Mouse (Mus musculus) forebrain, embryonic 10.5 days (tissue): ENCODE data around the gene Cldn3. TPM values are rescaled to one million over a fixed set of nuclear protein-coding genes. Genes with fewer than 3 reads are reported as not detected.
A peak's percentile ranks its signal among the peaks of the same experiment; 100 is the strongest.
"Not testable (repeated sequence)": the region's sequence is repeated elsewhere in the genome, so short reads cannot be mapped to it uniquely, and the experiment has no call there.

Source experiments
- DNase-seq: peaks from one replicate; pipeline ENCODE4 v3.0.0-alpha.2; 2017; ENCODE audit warnings: low spot score; ENCODE audit errors: extremely low spot score
- H3K27ac ChIP-seq: fragments of 300-500 bp; sonication (generic); 2 replicates; pipeline ENCODE4 v1.5.1; 2016; ENCODE audit warnings: mild to moderate bottlenecking
- H3K27me3 ChIP-seq: fragments of 300-500 bp; sonication (generic); 2 replicates; pipeline ENCODE4 v1.6.1; 2016; ENCODE audit warnings: mild to moderate bottlenecking; ENCODE audit not compliant: poor library complexity, severe bottlenecking
- H3K36me3 ChIP-seq: fragments of 300-500 bp; sonication (generic); replicated peaks from 2 replicates; pipeline ENCODE4 v1.6.1; 2016; ENCODE audit warnings: mild to moderate bottlenecking, moderate library complexity
- H3K4me1 ChIP-seq: fragments of 300-500 bp; sonication (generic); 2 replicates; pipeline ENCODE4 v1.6.1; 2016
- H3K4me3 ChIP-seq: fragments of 300-500 bp; sonication (generic); 2 replicates; pipeline ENCODE4 v1.5.1; 2016; ENCODE audit warnings: mild to moderate bottlenecking, moderate library complexity
- H3K9me3 ChIP-seq: fragments of 300-500 bp; sonication (generic); 2 replicates; pipeline ENCODE4 v1.6.1; 2016; ENCODE audit warnings: mild to moderate bottlenecking, moderate library complexity
- WGBS: fragments of 180-500 bp; shearing (Covaris S2); methylation state at CpG from one replicate; pipeline ENCODE4 v1.1.7; 2016; 5-methylcytosine and 5-hydroxymethylcytosine counted together
- polyA plus RNA-seq: library from polyadenylated mRNA; unstranded; fragments of >200 nt; fragmentation: Nextera tagmentation; extraction: Ambion mirVana; gene quantifications from 2 replicates; pipeline ENCODE4 v1.2.1, GENCODE M21; 2016

The Cldn3 gene
- polyA plus RNA-seq: 10.8 and 14.9 TPM in 2 replicates

DNA sequence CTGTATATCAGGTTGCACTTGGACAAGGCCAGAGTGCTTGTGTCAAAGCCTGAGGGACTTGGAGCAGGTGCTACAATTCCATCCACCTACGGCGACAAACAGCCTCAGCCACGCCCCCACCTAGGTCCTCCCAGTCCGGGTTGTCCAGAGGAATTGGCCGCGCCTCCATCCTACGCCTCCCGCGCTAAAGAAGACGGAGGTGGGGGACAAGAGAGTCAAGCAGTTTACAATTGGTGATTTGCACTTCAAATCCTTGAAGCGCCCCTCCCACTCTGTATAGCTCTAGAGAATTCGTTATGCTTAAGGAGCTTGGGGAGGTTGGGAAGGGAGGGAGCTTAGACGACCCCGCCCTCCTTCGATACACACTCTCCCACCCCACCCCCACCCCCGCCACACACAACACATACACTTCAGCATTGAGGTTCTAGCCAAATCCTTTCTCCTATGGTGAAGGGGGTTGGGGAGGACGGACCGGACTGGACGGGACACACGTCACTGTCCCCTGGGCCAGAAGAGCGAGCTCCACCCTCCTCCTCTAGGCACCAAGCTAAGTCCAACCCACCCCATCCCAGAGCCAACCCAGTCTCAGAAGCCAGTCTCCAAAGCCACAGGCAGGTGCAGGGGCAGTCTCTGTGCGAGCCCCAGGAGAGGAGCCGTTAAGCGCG, at the start of gene Cldn3:
Cldn3 (plus strand) TSS at position 582 of the 665 bp plus-strand sequence.
- DNase-seq: peak; percentile 58
- H3K4me1 ChIP-seq: peaks cover 55% of the 10 kb centered on the region

DNA sequence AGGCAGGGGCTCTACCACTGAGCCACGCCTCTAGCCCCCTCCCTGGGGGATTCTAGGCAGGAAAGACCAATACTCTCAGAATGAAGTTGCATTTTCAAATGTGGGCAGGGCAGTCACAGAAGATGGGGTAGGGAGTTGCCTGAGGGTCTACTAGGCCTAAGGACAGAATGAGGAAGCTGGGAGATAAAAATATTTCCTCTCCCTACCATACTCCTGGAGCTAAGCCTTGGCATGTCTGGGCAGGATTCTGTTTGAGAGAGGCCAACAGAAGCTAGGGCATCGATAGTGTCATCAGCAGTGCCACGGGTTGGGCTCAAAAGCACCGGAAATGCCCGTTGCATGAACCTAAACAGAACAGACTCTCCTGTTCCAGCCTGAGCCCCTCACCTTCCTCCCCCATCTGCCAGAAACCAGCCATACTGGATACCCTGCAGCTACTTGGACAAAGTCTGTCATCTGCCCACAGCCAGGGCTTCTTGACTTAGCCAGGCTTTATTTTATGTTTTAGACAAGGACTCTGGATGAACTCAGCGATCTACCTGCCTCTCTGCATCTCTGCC, 49.3 kb upstream of the Cldn3 start:
- H3K4me3 ChIP-seq: no peak overlapping the region
- no peak overlapping the region for H3K27ac ChIP-seq
- WGBS: 90% methylated on average over 6 of the region's 6 CpGs
- H3K27me3 ChIP-seq: no peaks in the 10 kb centered on the region
- no peaks in the 10 kb centered on the region for H3K9me3 ChIP-seq
- H3K4me1 ChIP-seq: peaks cover 13% of the 10 kb centered on the region
- H3K36me3 ChIP-seq: peaks cover 10% of the 10 kb centered on the region
- DNase-seq: no peak

More for the DNA sequence above, at the start of gene Cldn3:
- Histone ChIP-seq H3K27ac (peak within 1 kb of the TSS; percentile 63; the same call in 1 of the 2 replicates), H3K9me3 (no peaks in the 10 kb centered on the region), H3K36me3 (no peaks in the 10 kb centered on the region), H3K27me3 (peaks cover 73% of the 10 kb centered on the region), H3K4me3 (peak within 1 kb of the TSS; percentile 42)
- 1% methylated on average over 25 of the region's 25 CpGs for WGBS

DNA sequence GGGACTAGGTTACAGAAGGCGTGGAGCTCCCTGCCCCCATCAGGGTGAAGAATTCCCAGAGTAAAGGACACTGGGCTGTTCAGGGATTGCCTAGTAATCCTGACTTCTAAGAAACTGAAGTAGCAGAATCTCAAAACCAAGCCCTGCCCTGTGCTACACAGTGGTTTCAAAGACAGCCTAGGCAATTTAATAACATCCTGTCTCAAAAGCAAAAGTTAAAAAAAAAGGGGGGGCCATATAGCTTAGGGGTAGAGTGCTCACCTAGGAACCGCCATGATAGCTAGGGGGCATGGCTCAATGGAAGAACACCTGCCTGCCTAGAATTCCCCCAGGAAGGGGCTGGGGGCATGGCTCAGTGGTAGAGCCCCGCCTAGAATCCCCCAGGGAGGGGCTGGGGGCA, 46.9 kb upstream of the Cldn3 start:
- H3K27ac ChIP-seq: no peak overlapping the region
- no peak for DNase-seq
- H3K9me3 ChIP-seq: no peaks in the 10 kb centered on the region
- 0 out of 2 replicates have a peak, but pooled peaks cover 2% of the 10 kb centered on the region for H3K27me3 ChIP-seq
- H3K36me3 ChIP-seq: peaks cover 4% of the 10 kb centered on the region; the same call in 1 of the 2 replicates
- WGBS: 79% methylated on average over 3 of the region's 3 CpGs
- no peak overlapping the region for H3K4me3 ChIP-seq
- no peaks in the 10 kb centered on the region for H3K4me1 ChIP-seq

DNA sequence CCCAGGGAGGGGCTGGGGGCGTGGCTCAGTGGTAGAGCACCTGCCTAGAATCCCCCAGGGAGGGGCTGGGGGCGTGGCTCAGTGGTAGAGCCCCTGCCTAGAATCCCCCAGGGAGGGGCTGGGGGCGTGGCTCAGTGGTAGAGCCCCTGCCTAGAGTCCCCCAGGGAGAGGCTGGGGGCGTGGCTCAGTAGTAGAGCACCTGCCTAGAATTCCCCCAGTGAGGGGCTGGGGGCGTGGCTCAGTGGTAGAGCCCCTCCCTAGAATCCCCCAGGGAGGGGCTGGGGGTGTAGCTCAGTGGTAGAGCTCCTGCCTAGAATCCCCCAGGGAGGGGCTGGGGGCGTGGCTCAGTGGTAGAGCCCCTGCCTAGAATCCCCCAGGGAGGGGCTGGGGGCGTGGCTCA, 46.5 kb upstream of the Cldn3 start:
- not testable (repeated sequence) for DNase-seq, H3K27ac ChIP-seq, H3K9me3 ChIP-seq, H3K36me3 ChIP-seq, H3K4me3 ChIP-seq, H3K4me1 ChIP-seq, H3K27me3 ChIP-seq
- 93% methylated on average over 3 of the region's 7 CpGs for WGBS

DNA sequence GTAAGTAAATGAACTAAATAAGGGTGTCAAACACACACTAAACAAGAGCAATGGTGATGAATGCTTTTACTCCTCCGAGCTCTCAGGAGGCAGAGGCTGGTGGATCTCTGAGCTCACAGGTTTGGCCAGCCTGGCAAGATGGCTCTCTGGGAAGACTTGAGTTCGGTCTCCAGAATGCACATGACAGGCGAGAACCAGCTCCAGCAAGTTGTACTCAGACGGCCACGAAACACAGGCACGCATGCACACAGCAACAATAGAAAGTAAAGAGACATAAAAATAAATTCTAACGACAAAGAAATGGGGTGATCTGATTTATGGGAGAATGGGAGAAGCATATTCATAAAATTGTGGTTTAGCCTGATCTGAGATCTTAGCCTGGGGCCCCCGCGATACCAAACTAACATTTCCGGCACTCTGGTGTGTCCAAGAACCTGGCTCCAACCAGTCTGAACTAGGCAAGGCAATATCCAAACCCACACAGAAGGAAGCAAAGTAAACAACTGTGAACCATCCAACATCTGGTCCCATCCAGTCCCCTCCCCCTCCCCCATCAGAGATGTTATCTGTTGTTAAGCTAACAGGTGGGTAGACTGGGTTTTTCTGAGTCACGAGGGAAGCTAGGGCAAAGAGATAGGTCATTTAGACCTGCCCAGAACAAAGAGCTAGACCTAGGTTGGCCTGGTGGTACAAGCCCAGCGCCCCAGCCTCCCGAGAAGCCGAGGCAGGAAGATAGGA, 44.4 kb upstream of the Cldn3 start:
- Histone ChIP-seq H3K27ac (no peak overlapping the region), H3K36me3 (no peaks in the 10 kb centered on the region), H3K9me3 (no peaks in the 10 kb centered on the region), H3K4me1 (peaks cover 9% of the 10 kb centered on the region), H3K27me3 (peaks cover 28% of the 10 kb centered on the region), H3K4me3 (no peak overlapping the region)
- WGBS: 90% methylated on average over 14 of the region's 14 CpGs
- DNase-seq: no peak

DNA sequence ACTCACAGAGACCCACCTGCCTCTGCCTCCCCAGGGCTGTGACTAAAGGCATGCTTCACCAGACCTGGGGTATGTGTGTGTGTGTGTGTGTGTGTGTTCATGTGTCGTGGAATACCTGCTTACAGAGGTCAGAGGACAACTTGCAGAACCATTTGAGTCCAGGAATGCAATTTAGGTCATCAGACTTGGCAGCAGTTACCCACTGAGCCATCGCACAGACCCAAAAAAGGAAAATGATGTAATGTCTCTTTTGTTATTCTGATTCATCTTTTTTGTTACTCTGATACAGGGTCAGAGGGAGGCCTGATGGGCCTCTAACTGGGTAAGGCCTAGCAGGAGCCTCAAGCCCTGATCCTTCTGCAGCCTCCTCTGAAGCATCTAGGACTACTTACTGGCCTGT, 43.3 kb upstream of the Cldn3 start:
- Histone ChIP-seq H3K4me1 (peaks cover 20% of the 10 kb centered on the region), H3K27me3 (peaks cover 39% of the 10 kb centered on the region), H3K36me3 (no peaks in the 10 kb centered on the region), H3K4me3 (no peak overlapping the region), H3K27ac (no peak overlapping the region), H3K9me3 (no peaks in the 10 kb centered on the region)
- DNase-seq: no peak
- 83% methylated on average over 2 of the region's 2 CpGs for WGBS

DNA sequence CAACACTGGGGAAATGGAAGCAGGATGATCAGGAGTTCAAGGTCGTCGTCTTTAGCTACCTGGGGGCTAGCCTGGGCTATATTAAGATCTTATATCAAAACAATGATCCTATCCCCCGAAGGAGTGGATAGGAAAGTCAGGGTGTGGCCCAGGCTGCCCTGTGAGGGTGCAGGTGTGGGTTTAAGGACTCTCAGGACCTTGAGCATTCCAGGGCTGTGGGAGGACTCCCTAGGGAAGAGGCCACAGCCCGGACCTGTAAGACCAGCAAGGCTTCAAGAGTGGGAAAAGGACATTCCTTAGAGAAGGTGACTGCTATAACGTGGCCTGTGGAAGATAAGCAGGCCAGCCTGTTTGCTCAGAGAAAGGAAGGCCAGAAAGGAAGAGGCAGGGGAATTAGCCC, 41.8 kb upstream of the Cldn3 start:
- 83% methylated on average over 5 of the region's 5 CpGs for WGBS
- Histone ChIP-seq H3K27ac (no peak overlapping the region), H3K4me1 (peaks cover 25% of the 10 kb centered on the region), H3K36me3 (no peaks in the 10 kb centered on the region), H3K27me3 (peaks cover 50% of the 10 kb centered on the region), H3K4me3 (no peak overlapping the region), H3K9me3 (no peaks in the 10 kb centered on the region)
- no peak for DNase-seq

DNA sequence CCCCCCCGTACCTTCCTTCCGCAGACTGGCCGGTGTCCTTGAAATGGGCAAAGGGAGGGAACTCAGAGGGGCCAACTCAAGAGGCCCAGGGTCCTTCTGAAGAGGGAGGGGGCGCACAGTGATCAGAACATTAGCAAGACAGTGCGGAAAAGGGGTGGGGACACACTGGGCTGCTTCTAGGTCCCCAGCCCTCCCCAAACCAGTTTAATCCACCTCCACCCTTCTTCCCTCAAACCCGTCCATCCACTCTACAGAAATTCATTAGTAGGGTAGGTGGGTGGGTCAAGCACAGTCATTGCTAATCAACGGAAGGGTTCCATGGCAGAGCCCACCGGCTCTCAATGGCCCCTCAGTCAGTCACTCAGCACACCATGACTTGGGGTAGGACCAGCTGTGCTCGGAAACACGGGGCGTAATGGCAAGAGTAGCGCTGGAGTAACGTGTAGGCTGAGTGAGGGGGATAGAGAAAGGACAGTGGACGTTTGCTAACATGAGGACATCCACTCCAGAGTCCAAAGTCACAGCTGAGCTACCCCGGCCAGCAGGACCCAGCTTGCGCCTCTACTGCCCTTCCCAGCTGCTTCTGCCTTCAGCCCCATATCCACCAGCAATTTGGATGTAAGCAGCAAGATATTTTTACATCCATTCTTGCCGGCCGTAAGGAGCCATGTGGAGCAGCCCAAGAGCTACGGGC, 40.6 kb upstream of the Cldn3 start:
- WGBS: 41% methylated on average over 18 of the region's 19 CpGs

DNA sequence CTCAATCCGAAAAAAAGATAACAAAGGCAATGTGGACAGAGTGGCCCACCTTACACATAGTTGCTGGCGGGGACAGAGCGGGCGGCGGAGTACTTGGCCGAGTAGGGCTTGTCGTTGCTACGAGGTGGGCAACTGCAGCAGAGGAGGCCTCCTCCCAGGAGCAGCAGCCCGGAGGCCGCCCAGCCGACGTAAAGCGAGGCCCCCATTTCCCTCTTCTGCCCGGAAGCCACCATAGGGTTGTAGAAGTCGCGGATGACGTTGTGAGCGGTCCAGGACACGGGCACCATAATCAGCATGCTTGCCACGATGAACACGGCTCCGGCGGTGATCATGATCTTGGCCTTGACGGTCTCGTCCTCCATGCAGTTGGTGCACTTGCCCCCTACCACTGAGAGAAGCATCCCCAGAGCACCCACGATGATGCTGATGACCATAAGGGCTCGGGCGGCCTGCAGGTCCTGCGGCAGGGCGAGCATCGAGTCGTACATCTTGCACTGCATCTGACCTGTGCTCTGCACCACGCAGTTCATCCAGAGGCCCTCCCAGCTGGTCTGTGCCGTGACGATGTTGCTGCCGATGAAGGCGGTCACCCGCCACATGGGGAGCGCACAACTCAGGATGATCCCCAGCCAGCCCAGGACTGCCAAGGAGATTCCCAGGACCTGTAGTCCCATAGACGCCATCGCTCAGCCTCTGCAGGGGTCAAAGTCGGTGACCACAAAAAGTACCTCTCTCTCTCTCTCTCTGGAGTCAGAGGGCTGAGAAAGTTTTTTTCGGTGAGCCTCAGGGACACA, 39.8 kb upstream of the Cldn3 start:
- Histone ChIP-seq H3K27ac (peak overlapping the region; percentile 15; the same call in 1 of the 2 replicates), H3K9me3 (no peaks in the 10 kb centered on the region), H3K36me3 (no peaks in the 10 kb centered on the region), H3K4me3 (peak overlapping the region; percentile 37), H3K4me1 (peaks cover 30% of the 10 kb centered on the region), H3K27me3 (peaks cover 50% of the 10 kb centered on the region)
- WGBS: 16% methylated on average over 43 of the region's 43 CpGs
- no peak for DNase-seq

More for the DNA sequence above, 40.6 kb upstream of the Cldn3 start:
- DNase-seq: no peak
- Histone ChIP-seq H3K36me3 (no peaks in the 10 kb centered on the region), H3K27ac (0 out of 2 replicates have a peak overlapping the region, but pooled peaks have one; percentile 15), H3K9me3 (no peaks in the 10 kb centered on the region), H3K4me3 (peak overlapping the region; percentile 37), H3K27me3 (peaks cover 50% of the 10 kb centered on the region), H3K4me1 (peaks cover 25% of the 10 kb centered on the region)

DNA sequence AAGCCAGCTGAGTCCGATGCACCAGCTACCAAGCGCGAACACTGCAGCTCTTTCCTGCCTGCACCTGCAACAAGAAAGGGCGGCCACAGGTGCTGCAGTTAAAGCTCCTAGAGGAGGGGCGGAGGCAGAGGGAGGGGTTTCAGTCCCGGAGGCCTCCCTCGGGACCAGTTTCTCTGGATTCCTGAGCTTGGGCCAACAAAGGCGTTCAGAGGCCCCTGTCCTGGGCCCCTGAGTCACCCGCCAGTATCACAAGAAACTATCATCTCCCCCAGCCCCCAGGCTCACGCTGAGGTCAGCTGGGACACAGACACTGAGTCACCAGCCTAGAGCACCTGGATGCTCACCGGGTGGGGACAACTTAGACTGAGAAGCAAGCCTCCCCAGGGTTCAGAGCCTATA, 39.2 kb upstream of the Cldn3 start, which contains the start of gene Cldn4:
Cldn4 (minus strand) TSS at position 78 of the 399 bp plus-strand sequence.
- Histone ChIP-seq H3K36me3 (no peaks in the 10 kb centered on the region), H3K27ac (peak within 1 kb of the TSS; percentile 15; the same call in 1 of the 2 replicates), H3K4me3 (peak within 1 kb of the TSS; percentile 37), H3K27me3 (peaks cover 50% of the 10 kb centered on the region), H3K4me1 (peaks cover 36% of the 10 kb centered on the region), H3K9me3 (no peaks in the 10 kb centered on the region)
- DNase-seq: no peak
- 7% methylated on average over 11 of the region's 11 CpGs for WGBS

DNA sequence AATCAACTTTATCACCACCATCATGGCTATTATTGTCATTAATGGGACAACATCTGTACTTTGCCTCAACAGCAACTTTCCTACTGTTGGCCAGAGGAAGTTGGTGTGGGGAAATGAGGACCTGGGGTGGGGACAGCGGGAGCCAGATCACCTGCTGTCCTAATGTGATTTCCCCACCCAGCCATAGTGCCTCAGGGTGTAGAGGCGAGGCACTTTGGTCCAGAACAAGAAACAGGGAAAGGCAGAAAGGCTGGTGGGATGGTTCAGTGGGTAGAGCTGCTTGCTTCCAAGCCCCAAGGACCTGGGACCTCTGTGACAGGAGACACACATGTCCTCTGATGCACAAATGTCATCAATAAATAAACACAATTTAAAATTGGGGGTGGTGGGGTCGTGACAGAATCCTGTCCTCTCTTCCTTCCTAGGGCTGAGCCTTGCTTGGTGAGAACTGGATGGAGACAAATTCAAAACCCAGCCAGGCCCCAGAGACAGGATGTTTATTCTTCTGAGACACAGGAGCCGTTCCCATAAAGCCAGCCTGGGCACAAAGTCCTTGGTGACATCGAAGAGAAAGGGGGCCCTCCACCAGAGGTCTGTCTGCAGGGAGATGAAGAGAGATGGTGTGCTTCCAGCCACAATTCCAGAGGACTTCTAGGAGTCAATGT, 38.5 kb upstream of the Cldn3 start:
- no peaks in the 10 kb centered on the region for H3K9me3 ChIP-seq
- peaks cover 50% of the 10 kb centered on the region for H3K27me3 ChIP-seq
- no peaks in the 10 kb centered on the region for H3K36me3 ChIP-seq
- WGBS: 68% methylated on average over 5 of the region's 5 CpGs
- peak overlapping the region; percentile 15; the same call in 1 of the 2 replicates for H3K27ac ChIP-seq
- H3K4me1 ChIP-seq: peaks cover 36% of the 10 kb centered on the region
- DNase-seq: no peak
- H3K4me3 ChIP-seq: no peak overlapping the region
